Comparison of ENCODE assay signal across 8 mouse cellular contexts in the genomic region with DNA sequence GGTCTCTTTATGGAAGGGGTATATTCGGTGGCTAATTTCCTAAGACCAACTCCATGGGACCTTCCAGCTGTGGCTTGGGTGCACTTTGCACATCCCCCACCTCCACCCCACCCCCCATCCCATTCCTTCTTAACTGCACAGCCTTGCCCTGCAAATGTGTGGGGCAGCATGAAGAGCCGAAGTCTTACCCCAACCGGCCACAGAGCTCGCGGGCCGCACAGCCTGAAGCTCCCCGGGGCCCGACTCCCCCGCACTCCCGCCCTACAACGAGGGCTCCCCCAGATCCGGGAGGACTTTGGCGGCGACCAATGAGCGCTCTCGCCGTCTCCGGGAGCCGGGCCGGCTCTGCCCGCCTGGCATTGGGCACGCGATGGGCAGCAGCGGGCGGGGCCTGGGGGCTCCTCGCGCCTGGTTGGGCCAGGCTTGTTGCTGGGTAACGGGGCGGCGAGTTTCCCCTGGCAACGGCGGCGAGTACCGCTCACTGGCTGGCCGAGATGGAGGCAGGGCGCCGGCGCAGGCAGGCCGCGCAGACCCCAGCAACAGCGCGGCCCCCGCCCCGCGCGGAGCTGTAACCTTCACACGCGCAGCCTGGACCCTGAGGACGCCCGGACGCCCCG. TPM values are rescaled to one million over a fixed set of nuclear protein-coding genes. Genes with fewer than 3 reads are reported as not detected.
DNase-seq lines count a peak whose midpoint lies in the region; ATAC-seq lines count a peak whose summit lies in the region.

No protein-coding gene starts in this region.

- H3K9me3 ChIP-seq in forebrain, embryonic 12.5 days, result no peaks in the 10 kb centered on the region
- no peaks in the 10 kb centered on the region for H3K9me3 ChIP-seq in heart, embryonic 16.5 days (replicated peaks; ENCODE audit: control insufficient read depth, low read length)
- H3K9me3 ChIP-seq in liver, embryonic 15.5 days (replicated peaks), result no peaks in the 10 kb centered on the region
- no peaks in the 10 kb centered on the region for H3K9me3 ChIP-seq in neural tube, embryonic 12.5 days
- no peaks in the 10 kb centered on the region for H3K9me3 ChIP-seq in stomach, embryonic 16.5 days (replicated peaks; ENCODE audit: control insufficient read depth, low read length)

- no peaks in the 10 kb centered on the region; the same call in 1 of the 2 replicates for H3K4me1 ChIP-seq in brown adipose tissue, adult 24 weeks (ENCODE audit: control insufficient read depth, insufficient read depth, insufficient read length, low read length)
- peaks cover 37% of the 10 kb centered on the region for H3K4me1 ChIP-seq in forebrain, embryonic 12.5 days
- peaks cover 27% of the 10 kb centered on the region for H3K4me1 ChIP-seq in heart, embryonic 16.5 days (ENCODE audit: control insufficient read depth, insufficient read depth, low read length)
- H3K4me1 ChIP-seq in liver, embryonic 15.5 days (replicated peaks), result peaks cover 43% of the 10 kb centered on the region
- peaks cover 36% of the 10 kb centered on the region for H3K4me1 ChIP-seq in neural tube, embryonic 12.5 days
- peaks cover 24% of the 10 kb centered on the region for H3K4me1 ChIP-seq in stomach, embryonic 16.5 days (ENCODE audit: control insufficient read depth, insufficient read depth, low read length)

- H3K4me2 ChIP-seq in forebrain, embryonic 12.5 days, result peak overlapping the region; percentile 65
- peak overlapping the region; percentile 86 for H3K4me2 ChIP-seq in heart, embryonic 16.5 days (ENCODE audit: low read depth, low read length)
- H3K4me2 ChIP-seq in liver, embryonic 15.5 days, result peak overlapping the region; percentile 62
- peak overlapping the region; percentile 80 for H3K4me2 ChIP-seq in neural tube, embryonic 12.5 days (replicated peaks)
- H3K4me2 ChIP-seq in stomach, embryonic 16.5 days (ENCODE audit: low read depth, low read length), result peak overlapping the region; percentile 83

- peak overlapping the region; percentile 32 for H3K4me3 ChIP-seq in brown adipose tissue, adult 24 weeks (ENCODE audit: insufficient read depth, low read depth, low read length)
- peak overlapping the region; percentile 47 for H3K4me3 ChIP-seq in forebrain, embryonic 12.5 days (replicated peaks)
- H3K4me3 ChIP-seq in heart, embryonic 16.5 days (ENCODE audit: low read length), result peak overlapping the region; percentile 55
- H3K4me3 ChIP-seq in liver, embryonic 15.5 days (replicated peaks), result peak overlapping the region; percentile 37
- peak overlapping the region; percentile 43 for H3K4me3 ChIP-seq in neural tube, embryonic 12.5 days
- H3K4me3 ChIP-seq in stomach, embryonic 16.5 days (replicated peaks; ENCODE audit: low read length), result peak overlapping the region; percentile 45

- ATAC-seq in forebrain, embryonic 12.5 days (ENCODE audit: low FRiP score), result peak; percentile 92
- peak; percentile 46 for ATAC-seq in heart, embryonic 16.5 days (replicated peaks; ENCODE audit: extremely low read depth, insufficient read depth, low FRiP score)
- ATAC-seq in liver, embryonic 15.5 days (ENCODE audit: insufficient read depth), result no peak
- peak; percentile 89 for ATAC-seq in neural tube, embryonic 12.5 days (ENCODE audit: low FRiP score, low read depth)
- peak; percentile 68 for ATAC-seq in stomach, embryonic 16.5 days (ENCODE audit: insufficient read depth, low FRiP score)

- H3K27me3 ChIP-seq in forebrain, embryonic 12.5 days, result no peaks in the 10 kb centered on the region
- H3K27me3 ChIP-seq in heart, embryonic 16.5 days (ENCODE audit: control insufficient read depth, insufficient read depth, low read length), result no peaks in the 10 kb centered on the region
- H3K27me3 ChIP-seq in liver, embryonic 15.5 days, result peaks cover 54% of the 10 kb centered on the region
- H3K27me3 ChIP-seq in neural tube, embryonic 12.5 days (replicated peaks), result no peaks in the 10 kb centered on the region
- no peaks in the 10 kb centered on the region for H3K27me3 ChIP-seq in stomach, embryonic 16.5 days (ENCODE audit: control insufficient read depth, insufficient read depth, low read length)

- H3K9ac ChIP-seq in forebrain, embryonic 12.5 days, result peak overlapping the region; percentile 58
- H3K9ac ChIP-seq in heart, embryonic 16.5 days (ENCODE audit: low read length), result peak overlapping the region; percentile 67
- H3K9ac ChIP-seq in liver, embryonic 15.5 days, result no peak overlapping the region
- peak overlapping the region; percentile 51 for H3K9ac ChIP-seq in neural tube, embryonic 12.5 days
- H3K9ac ChIP-seq in stomach, embryonic 16.5 days (ENCODE audit: low read length), result peak overlapping the region; percentile 66

- under 1% methylated on average over 52 of the region's 52 CpGs for whole genome bisulfite sequencing in forebrain, embryonic 12.5 days
- WGBS in heart, embryonic 16.5 days, result 1% methylated on average over 52 of the region's 52 CpGs
- 3% methylated on average over 52 of the region's 52 CpGs for WGBS in liver, embryonic 15.5 days (ENCODE audit: insufficient replicate concordance)
- WGBS in neural tube, embryonic 12.5 days, result under 1% methylated on average over 52 of the region's 52 CpGs
- 1% methylated on average over 52 of the region's 52 CpGs for WGBS in stomach, embryonic 16.5 days

- H3K36me3 ChIP-seq in forebrain, embryonic 12.5 days (replicated peaks), result no peaks in the 10 kb centered on the region
- no peaks in the 10 kb centered on the region for H3K36me3 ChIP-seq in heart, embryonic 16.5 days (ENCODE audit: control insufficient read depth, insufficient read depth)
- H3K36me3 ChIP-seq in liver, embryonic 15.5 days (replicated peaks), result no peaks in the 10 kb centered on the region
- H3K36me3 ChIP-seq in neural tube, embryonic 12.5 days, result no peaks in the 10 kb centered on the region
- H3K36me3 ChIP-seq in stomach, embryonic 16.5 days (ENCODE audit: control insufficient read depth, insufficient read depth, low read length), result no peaks in the 10 kb centered on the region

- DNase-seq in B cell, adult 2 months, result peak; percentile 83 to 84
- peak; percentile 86 to 95 for DNase-seq in kidney, postnatal 25 days

- H3K27ac ChIP-seq in brown adipose tissue, adult 24 weeks (replicated peaks; ENCODE audit: low read depth, low read length), result no peak overlapping the region
- peak overlapping the region; percentile 74 for H3K27ac ChIP-seq in forebrain, embryonic 12.5 days
- H3K27ac ChIP-seq in heart, embryonic 16.5 days (ENCODE audit: low read length), result no peak overlapping the region
- no peak overlapping the region for H3K27ac ChIP-seq in liver, embryonic 15.5 days (replicated peaks)
- H3K27ac ChIP-seq in neural tube, embryonic 12.5 days, result 0 out of 2 replicates have a peak overlapping the region, but pooled peaks have one; percentile 42
- peak overlapping the region; percentile 52; the same call in 1 of the 2 replicates for H3K27ac ChIP-seq in stomach, embryonic 16.5 days (ENCODE audit: low read length)

RNA-seq across cellular contexts. Expression of a gene that starts 8.7 kb away (rescaled TPM):
- 5.0 and 10.8 TPM in 2 replicates for polyA plus RNA-seq in brown adipose tissue, adult 24 weeks (2012; ENCODE audit: insufficient read depth, insufficient read length, missing spikeins)
- polyA plus RNA-seq in forebrain, embryonic 12.5 days (2016; fragmentation: Nextera tagmentation; extraction: Ambion mirVana), result 12.8 and 14.6 TPM in 2 replicates
- 5.7 and 6.8 TPM in 2 replicates for polyA plus RNA-seq in heart, embryonic 16.5 days (2015; fragmentation: Nextera tagmentation; extraction: Ambion mirVana)
- polyA plus RNA-seq in liver, embryonic 15.5 days (2015; fragmentation: Nextera tagmentation; extraction: Ambion mirVana), result 4.1 and 5.9 TPM in 2 replicates
- polyA plus RNA-seq in neural tube, embryonic 12.5 days (2016; fragmentation: Nextera tagmentation; extraction: Ambion mirVana), result 22.7 and 25.0 TPM in 2 replicates
- polyA plus RNA-seq in stomach, embryonic 16.5 days (2015; fragmentation: Nextera tagmentation; extraction: Ambion mirVana), result 3.7 and 4.1 TPM in 2 replicates

RNA-seq across cellular contexts. Expression of a gene that starts 12.9 kb away (rescaled TPM):
- polyA plus RNA-seq in brown adipose tissue, adult 24 weeks (2012; ENCODE audit: insufficient read depth, insufficient read length, missing spikeins), result 26.4 and 28.6 TPM in 2 replicates
- polyA plus RNA-seq in forebrain, embryonic 12.5 days (2016; fragmentation: Nextera tagmentation; extraction: Ambion mirVana), result 42.3 and 44.6 TPM in 2 replicates
- polyA plus RNA-seq in heart, embryonic 16.5 days (2015; fragmentation: Nextera tagmentation; extraction: Ambion mirVana), result 12.0 and 15.2 TPM in 2 replicates
- polyA plus RNA-seq in liver, embryonic 15.5 days (2015; fragmentation: Nextera tagmentation; extraction: Ambion mirVana), result 10.3 and 12.3 TPM in 2 replicates
- 47.7 and 49.5 TPM in 2 replicates for polyA plus RNA-seq in neural tube, embryonic 12.5 days (2016; fragmentation: Nextera tagmentation; extraction: Ambion mirVana)
- polyA plus RNA-seq in stomach, embryonic 16.5 days (2015; fragmentation: Nextera tagmentation; extraction: Ambion mirVana), result 16.7 and 18.8 TPM in 2 replicates

RNA-seq across cellular contexts. Expression of a gene that starts 26.1 kb away (rescaled TPM):
- polyA plus RNA-seq in brown adipose tissue, adult 24 weeks (2012; ENCODE audit: insufficient read depth, insufficient read length, missing spikeins), result 16.0 and 17.2 TPM in 2 replicates
- polyA plus RNA-seq in forebrain, embryonic 12.5 days (2016; fragmentation: Nextera tagmentation; extraction: Ambion mirVana), result 13.4 and 14.5 TPM in 2 replicates
- polyA plus RNA-seq in heart, embryonic 16.5 days (2015; fragmentation: Nextera tagmentation; extraction: Ambion mirVana), result 6.9 and 9.0 TPM in 2 replicates
- 4.4 and 5.4 TPM in 2 replicates for polyA plus RNA-seq in liver, embryonic 15.5 days (2015; fragmentation: Nextera tagmentation; extraction: Ambion mirVana)
- polyA plus RNA-seq in neural tube, embryonic 12.5 days (2016; fragmentation: Nextera tagmentation; extraction: Ambion mirVana), result 27.0 and 28.5 TPM in 2 replicates
- polyA plus RNA-seq in stomach, embryonic 16.5 days (2015; fragmentation: Nextera tagmentation; extraction: Ambion mirVana), result 11.8 and 12.8 TPM in 2 replicates

RNA-seq across cellular contexts. Expression of a gene that starts 40.2 kb away (rescaled TPM):
- 3.6 and 5.2 TPM in 2 replicates for polyA plus RNA-seq in brown adipose tissue, adult 24 weeks (2012; ENCODE audit: insufficient read depth, insufficient read length, missing spikeins)
- polyA plus RNA-seq in forebrain, embryonic 12.5 days (2016; fragmentation: Nextera tagmentation; extraction: Ambion mirVana), result 0.70 and 0.73 TPM in 2 replicates
- polyA plus RNA-seq in heart, embryonic 16.5 days (2015; fragmentation: Nextera tagmentation; extraction: Ambion mirVana), result 2.6 and 3.2 TPM in 2 replicates
- 3.5 and 3.6 TPM in 2 replicates for polyA plus RNA-seq in liver, embryonic 15.5 days (2015; fragmentation: Nextera tagmentation; extraction: Ambion mirVana)
- polyA plus RNA-seq in neural tube, embryonic 12.5 days (2016; fragmentation: Nextera tagmentation; extraction: Ambion mirVana), result 0.87 and 1.2 TPM in 2 replicates
- polyA plus RNA-seq in stomach, embryonic 16.5 days (2015; fragmentation: Nextera tagmentation; extraction: Ambion mirVana), result 4.6 and 4.8 TPM in 2 replicates

RNA-seq across cellular contexts. Expression of a gene that starts 55.6 kb away (rescaled TPM):
- 0.40 and 0.46 TPM in 2 replicates for polyA plus RNA-seq in brown adipose tissue, adult 24 weeks (2012; ENCODE audit: insufficient read depth, insufficient read length, missing spikeins)
- polyA plus RNA-seq in forebrain, embryonic 12.5 days (2016; fragmentation: Nextera tagmentation; extraction: Ambion mirVana), result not detected in 2 replicates
- 0.76 and 0.88 TPM in 2 replicates for polyA plus RNA-seq in heart, embryonic 16.5 days (2015; fragmentation: Nextera tagmentation; extraction: Ambion mirVana)
- polyA plus RNA-seq in liver, embryonic 15.5 days (2015; fragmentation: Nextera tagmentation; extraction: Ambion mirVana), result 0.89 and 1.0 TPM in 2 replicates
- polyA plus RNA-seq in neural tube, embryonic 12.5 days (2016; fragmentation: Nextera tagmentation; extraction: Ambion mirVana), result 0.09 and 0.10 TPM in 2 replicates
- 0.21 and 0.30 TPM in 2 replicates for polyA plus RNA-seq in stomach, embryonic 16.5 days (2015; fragmentation: Nextera tagmentation; extraction: Ambion mirVana)

Comparison
In these comparisons a context has a peak if more than half of its experiments do, and no peak if none do; other contexts are left out.
1. H3K27ac ChIP-seq: peak in forebrain, embryonic 12.5 days (single experiment), neural tube, embryonic 12.5 days (single experiment) and stomach, embryonic 16.5 days (single experiment); none in brown adipose tissue, adult 24 weeks (single experiment), heart, embryonic 16.5 days (single experiment) and liver, embryonic 15.5 days (single experiment).
2. Peak in every context shown above with its lines, with median percentiles within 50 percentile points of each other: H3K4me3 ChIP-seq and H3K4me2 ChIP-seq.